Mouse (Mus musculus) layer of hippocampus, adult 18-20 months (tissue): Measurements from ENCODE around the gene Ap5z1. TPM values are rescaled to one million over a fixed set of nuclear protein-coding genes. Genes with fewer than 3 reads are reported as not detected.

Source experiments
- DNase-seq, 2 experiments: peaks; one replicate each; pipeline ENCODE4 v3.0.0; 2022; ENCODE audit warnings: low spot score in 2 of 2
- total RNA-seq, 2 experiments: library from RNA; stranded (reverse); gene quantifications; 2 replicates each; pipeline ENCODE4 v1.2.3; 2021

Ap5z1 gene
- total RNA-seq, 2 experiments from 2014 or later, result 21.1 to 23.4 TPM

DNA sequence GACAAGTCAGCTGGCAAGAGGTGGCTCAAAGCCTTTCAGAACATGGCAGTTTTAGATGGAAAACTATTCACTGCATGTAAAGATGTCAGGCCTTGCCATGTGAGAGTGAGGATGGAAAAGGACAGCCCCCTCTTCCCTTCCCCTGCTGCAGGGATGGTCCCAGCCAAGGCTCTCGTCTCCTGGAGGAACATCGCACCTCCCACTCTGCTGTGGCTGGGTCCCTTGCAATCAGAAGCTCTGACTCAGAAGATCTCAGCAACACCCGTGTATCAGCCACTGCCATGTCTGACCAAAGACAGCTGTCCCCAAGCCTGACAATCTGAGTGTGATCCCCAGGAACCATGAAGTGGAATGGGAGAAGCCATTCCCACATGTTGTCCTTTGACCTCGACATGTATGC, 48.4 kb downstream of the Ap5z1 start:
- DNase-seq, result no peak

DNA sequence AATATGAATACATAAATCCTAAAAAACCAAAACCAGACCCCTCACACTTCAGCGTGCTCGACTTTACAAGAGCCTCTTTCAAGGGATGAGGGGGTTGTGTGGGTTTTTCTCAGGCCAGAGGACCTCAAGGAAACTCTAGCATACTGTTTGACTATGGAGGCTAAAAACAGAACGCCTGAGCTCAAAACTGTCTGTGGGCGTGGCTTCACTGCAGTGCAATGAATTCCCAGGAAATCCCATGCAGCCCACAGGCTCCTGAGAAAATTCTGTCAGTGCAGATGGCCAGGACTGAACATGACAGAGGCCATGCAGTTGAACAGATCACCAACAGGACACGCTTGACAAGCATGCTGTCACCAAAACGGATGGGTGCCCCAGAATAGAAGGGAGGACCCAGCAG, 55.2 kb downstream of the Ap5z1 start:
- peak in 1 of 2 experiments; percentile 28 for DNase-seq

DNA sequence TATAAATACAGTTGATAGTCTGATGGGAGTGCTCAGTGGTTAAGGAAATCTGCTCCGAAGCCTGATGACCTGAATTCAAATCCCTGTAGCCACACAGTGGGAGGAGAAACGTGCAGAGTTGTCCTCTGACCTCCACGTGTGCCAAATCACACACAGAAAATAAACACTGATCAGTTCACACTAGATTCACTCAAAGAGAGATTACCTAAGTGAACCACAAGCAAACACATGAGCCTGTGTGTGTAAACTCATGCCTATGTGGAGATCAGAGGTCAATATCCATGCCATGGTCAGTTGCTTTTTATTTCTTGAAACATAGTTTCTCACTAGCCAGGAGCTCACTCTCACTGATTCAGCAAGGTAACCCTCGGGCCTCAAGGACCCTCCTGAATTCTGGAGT, 56.6 kb downstream of the Ap5z1 start:
- DNase-seq, result no peak

DNA sequence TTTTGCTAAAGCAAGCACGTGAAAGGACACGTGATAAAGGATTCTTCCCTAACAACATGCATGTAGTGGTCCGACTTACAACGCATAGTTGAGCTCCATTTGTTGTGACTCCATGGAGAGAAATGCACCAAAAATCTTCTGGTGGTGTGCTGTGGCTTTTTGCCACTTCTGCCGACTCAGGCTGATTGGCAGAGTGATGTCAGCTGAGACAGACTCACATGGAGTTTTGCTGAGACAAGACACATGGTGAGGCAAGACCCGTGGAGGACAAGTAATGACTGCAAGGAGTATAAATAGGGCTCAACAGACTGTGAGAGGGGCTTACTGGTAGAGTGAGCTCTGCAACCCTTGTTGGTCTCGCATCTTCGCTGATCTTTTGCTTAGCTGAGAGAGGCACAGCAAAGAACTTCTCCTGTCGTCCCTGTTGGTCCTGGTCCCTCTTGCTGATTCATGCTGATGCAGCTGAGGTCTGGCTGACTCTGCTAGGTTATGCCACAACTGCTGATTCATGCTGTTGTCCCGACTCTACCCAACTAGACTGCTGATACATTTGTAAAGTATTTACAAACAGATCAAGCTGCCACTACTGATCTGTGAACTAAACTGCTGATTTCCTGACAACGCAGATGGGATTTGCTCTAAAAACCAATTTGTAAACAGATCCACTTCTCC, 57.6 kb downstream of the Ap5z1 start:
- DNase-seq, result no peak

DNA sequence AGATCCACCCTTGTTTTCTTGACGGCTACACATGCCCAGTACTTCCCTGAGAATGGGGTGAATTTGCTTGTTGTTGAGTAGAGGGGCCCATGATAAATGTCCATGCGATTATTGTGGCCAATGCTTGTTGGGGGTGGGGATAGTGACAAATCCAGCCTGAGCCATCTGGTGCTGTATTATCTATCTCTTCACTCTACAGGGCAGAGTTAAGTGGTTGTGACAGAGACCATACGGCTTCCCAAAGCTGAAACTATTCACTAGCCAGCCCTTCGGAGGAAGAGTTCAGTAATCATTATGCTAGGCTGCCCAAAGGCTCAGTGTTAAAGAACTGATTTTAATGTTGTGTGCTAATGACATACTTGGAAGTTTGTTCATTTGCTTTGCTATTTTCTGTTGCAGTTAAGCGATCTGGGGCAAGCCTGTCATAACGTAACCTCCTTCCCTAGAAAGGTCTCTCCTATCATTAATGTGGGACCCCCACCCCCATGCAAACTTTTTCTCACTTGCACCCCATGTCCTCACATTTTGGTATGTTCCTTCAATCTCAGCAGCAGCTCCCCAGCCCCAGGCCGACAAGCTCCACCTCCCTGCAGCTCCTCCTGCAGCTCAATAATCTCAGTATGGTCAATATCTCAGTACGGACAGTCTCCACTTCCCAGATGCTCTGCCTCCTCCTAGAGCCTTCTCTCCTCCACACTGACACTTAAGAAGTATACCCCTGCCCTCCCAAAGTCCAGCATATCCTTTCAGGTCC, 61.1 kb downstream of the Ap5z1 start:
- no peak for DNase-seq

Other genes with a start within 250 kb of the Ap5z1 start
- 10 to 100 TPM; 51.1 to 55.3 TPM for gene Foxk1, start 62.4 kb upstream of the Ap5z1 start, total RNA-seq
- gene Papolb, start 66.1 kb downstream of the Ap5z1 start, total RNA-seq, result under 1 TPM; 0.54 to 0.86 TPM
- gene Radil, start 87.2 kb downstream of the Ap5z1 start, total RNA-seq, result 10 to 100 TPM; 12.3 to 13.3 TPM
- 100 to 1,000 TPM; 160 to 165 TPM for gene Mmd2, start 144.9 kb downstream of the Ap5z1 start, total RNA-seq
- gene Wipi2, start 163.8 kb downstream of the Ap5z1 start, total RNA-seq, result 100 to 1,000 TPM in 1 of 2 experiments, 10 to 100 TPM in 1; 100.0 to 107 TPM
- gene Slc29a4, start 228.6 kb downstream of the Ap5z1 start, total RNA-seq, result 10 to 100 TPM; 43.0 to 45.7 TPM